Mouse (Mus musculus) C2C12 (cell line): ENCODE data around the gene Nme8.

ENCODE experiments used
- CEBPB ChIP-seq: IDR thresholded peaks from one replicate; pipeline ENCODE4 v1.6.1; 2011; ENCODE audit warnings: low read depth, mild to moderate bottlenecking, control low read depth, moderate library complexity
- CTCF ChIP-seq: IDR thresholded peaks from one replicate; pipeline ENCODE4 v1.5.1; 2011; ENCODE audit not compliant: control insufficient read depth, insufficient read depth, insufficient read length
- USF1 ChIP-seq: IDR thresholded peaks from one replicate; pipeline ENCODE4 v1.6.1; 2011; ENCODE audit warnings: low read depth, mild to moderate bottlenecking, control low read depth, moderate library complexity

DNA sequence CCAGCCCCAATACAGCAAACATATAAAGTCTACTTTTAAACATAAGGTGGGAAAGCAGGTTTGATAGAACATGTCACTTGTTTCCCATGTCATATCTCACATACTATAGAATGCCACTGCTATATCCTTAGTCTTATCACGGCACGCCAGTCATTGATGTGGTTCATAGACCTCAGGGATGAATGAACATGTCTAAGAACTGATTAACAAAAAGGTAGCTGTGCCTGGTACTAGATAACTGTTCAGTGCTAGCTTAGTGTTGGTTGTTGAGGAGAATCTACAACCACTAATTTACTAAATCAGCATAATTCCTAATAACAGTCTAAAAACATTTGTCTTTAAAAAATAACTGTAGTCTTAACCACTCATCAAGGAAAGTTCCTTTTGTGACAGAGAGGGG, 47.8 kb downstream of the Nme8 start:
- TF ChIP-seq CTCF = no peak
- TF ChIP-seq CEBPB = no peak
- TF ChIP-seq USF1 = no peak
